Mouse (Mus musculus) E14TG2a.4 (cell line): ENCODE results near the gene Syn3.

Source experiments
- CTCF ChIP-seq: conservative IDR thresholded peaks from 2 replicates; pipeline ENCODE4 v1.5.1; 2014; ENCODE audit warnings: low read length
- NANOG ChIP-seq: IDR thresholded peaks from 2 replicates; pipeline ENCODE4 v1.6.1; 2014; ENCODE audit warnings: borderline replicate concordance, low read length, mixed read lengths
- POU5F1 ChIP-seq: IDR thresholded peaks from 2 replicates; pipeline ENCODE4 v1.6.1; 2014; ENCODE audit warnings: low read length, borderline replicate concordance

DNA sequence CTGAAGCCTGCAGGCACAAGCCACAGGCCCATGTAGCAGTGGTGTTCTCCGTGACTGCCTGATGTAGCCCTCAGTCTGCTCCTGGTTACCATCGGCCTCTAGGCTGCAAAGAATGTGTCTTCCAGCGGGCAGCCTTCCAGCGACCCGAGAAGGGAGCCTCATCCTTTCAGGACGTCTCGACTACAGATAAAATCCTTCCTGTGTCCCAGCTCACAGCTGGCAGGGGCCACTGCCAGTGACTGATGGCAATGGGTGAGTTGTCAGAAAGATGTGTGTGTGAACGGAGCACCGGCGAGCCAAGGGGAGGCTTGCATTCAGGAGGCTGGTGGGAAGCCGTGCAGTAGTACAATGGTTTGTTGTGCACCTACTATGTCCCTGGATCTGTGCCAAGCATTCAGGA, 122.8 kb downstream of the Syn3 start:
- no peak for TF ChIP-seq CTCF
- TF ChIP-seq POU5F1 = no peak
- TF ChIP-seq NANOG = no peak
